Mouse (Mus musculus): ENCODE measurements around the gene Pcdh15. TPM values are rescaled to one million over a fixed set of nuclear protein-coding genes. Genes with fewer than 3 reads are reported as not detected.

Pcdh15 gene
- total RNA-seq, 2 experiments from 2014 or later, result 12.3 to 12.9 TPM

DNA sequence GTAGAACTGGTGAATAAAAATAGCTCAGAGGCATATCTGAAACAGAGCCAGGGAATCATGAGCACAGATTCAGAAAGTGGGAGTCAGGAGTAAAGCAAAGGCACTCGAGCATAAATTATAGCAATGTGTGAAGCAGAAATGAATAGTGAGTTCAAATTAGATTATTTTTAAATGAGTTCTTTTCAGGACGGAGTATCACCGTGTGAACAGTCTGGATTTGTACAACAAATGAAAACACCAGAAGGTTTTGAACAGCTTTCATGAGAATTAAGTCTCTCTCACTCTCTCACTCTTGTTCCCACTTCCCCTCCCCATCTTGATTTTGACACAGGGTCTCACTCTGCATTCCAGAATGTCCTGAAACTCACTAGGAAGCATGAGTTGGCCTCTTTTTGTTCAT, 1381.6 kb downstream of the Pcdh15 start:
- peak in 1 of 2 experiments; percentile 20 for DNase-seq (ENCODE audit: low spot score in 2 of 2)

DNA sequence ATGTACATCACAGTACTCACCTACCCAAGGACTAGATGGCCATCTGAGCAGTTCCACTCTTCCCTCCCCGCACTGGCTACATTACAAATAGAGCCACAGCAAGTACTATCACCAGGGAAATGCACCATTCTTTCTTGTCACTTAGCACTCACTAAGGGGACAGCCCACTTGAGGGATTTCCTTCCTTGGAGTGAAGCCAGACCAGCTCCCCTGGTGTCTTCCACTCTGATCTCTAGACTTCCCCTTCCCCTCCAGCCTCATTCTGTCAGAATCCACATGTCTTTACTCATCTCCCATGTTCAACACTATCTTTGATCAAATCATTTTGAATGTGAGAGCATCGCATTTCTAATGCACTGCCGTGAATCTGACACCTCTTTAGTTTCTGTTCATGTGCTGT, 1413.2 kb downstream of the Pcdh15 start:
- DNase-seq (ENCODE audit: low spot score in 2 of 2), result no peak

DNA sequence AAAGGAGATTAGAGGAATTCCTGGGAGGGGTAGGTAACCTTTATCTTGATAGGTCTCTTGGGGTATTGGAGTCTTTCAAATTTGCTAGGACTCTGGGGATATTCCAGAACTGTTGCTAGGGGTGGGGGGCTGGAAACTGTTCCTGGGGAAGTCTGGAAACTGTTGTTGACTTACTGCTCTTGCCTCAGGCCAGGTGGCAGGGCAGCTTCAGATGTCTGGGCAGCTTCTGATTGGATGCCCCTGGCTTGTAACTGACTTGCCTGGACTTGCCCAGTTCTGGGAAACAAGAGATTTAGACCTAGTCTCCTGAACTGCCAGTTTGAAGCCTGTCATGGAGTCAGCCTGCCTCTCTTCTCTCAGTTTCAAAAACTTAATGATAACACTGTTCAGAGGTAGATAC, 1414.6 kb downstream of the Pcdh15 start:
- no peak for DNase-seq (ENCODE audit: low spot score in 2 of 2)

DNA sequence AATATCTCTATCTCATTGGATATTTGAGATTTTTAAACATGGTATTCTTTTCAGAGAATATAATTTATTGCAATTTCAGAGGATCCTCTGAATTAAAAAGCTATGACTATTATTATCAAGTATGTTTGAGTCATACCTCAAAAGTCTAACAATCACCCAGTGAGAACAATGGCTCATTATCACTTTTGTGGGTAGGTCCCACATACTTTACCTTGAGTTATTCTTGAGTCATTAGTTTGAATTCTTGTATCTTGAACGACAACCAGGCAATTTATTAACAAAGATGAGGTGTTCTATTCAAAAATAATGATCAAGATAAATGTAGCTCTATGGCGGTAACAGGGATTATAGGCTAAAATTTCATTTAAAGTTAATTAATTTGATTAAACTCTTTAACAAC, 1439.2 kb downstream of the Pcdh15 start:
- DNase-seq (ENCODE audit: low spot score in 2 of 2), result no peak

DNA sequence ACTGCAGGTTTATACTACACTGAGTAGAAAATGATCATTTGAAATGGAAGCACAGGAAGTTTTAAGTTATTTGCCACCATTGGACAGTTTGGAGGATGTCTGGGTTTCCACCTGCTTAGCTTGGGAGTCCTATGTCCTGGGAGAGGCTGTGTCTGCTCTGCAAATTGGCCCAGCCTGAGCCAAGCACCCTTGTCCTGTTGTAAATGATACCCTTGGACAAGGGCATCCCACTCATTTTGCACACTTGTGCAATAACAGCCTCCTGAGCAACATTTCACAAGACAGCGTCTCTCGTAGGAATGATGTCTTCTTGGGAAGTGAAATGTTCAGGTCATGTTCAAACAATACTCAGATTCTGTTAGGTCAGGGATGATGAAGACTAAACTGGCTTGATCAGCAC, 1456.2 kb downstream of the Pcdh15 start:
- no peak for DNase-seq (ENCODE audit: low spot score in 2 of 2)

DNA sequence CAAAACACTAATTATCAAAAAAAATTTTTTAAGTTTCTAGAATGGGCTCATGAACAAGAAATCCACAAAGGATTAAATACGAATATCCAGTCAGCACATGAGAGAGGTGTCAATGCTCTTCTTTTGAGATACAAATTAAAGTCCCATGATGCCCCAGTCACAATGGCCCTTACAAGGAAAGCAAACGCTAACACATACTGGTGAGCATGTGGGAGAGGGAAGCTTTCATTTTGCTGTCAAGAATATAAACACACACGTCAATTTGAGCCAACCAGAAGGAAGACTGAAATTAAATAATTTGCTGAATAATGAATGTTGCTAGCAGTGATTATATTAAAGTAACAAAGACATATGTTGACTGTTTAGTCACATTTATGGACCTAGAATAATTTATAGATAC, 1470.5 kb downstream of the Pcdh15 start:
- DNase-seq (ENCODE audit: low spot score in 2 of 2), result no peak

DNA sequence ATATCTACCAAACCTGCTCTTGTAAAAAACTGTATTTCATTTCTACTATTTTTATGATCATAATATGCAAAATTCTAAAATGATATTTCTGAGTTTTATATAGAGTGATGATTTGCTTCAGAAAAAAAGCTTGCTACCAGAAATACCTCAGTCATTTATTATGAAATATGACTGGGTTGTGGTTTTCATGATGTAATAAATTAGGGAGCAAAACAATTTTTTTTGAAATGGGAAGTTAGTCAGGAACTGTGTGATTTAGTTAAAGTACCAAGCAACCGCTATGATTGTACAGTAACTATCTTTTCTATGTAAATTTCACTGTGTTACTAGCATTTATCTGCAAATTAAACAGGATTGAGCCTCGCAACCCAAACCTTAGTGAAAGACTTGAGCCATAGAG, 1480.8 kb downstream of the Pcdh15 start:
- DNase-seq (ENCODE audit: low spot score in 2 of 2), result no peak

DNA sequence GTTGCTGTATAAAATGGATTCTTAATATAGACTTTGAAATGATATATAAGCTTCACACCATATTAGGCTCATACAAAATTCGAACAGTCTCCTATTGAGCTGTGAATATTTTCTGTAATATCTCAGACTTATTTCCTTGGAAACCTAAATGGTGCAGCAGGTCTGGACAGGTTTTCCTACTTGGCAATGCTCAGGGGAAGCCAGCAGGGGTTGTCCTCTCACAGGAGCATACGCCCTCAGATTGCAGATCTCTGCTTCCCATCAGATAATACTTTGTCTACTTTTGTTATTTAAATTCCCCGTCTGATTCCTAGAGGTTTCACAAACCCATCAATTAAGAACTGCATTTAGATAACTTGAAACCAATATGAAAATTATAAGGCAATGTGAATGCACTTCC, 1492.7 kb downstream of the Pcdh15 start:
- DNase-seq (ENCODE audit: low spot score in 2 of 2), result no peak

DNA sequence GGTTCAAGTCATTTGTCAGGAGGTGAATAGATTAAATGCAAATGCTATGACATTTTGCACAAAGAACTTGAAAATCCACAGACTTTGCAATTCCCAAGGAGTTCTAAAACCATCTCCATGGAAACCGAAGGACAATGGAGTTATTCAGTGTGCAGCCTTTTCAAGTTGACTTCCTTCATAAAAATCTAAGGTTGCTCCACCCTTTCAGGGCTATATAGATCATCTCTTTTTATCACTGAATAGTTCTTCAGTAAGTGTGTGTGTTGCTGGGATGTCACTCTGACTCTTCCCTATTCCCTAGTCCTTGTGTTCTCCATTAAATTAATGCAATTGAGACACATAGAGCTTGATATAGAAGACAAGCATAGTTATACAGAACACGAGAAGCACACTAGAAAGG, 1508.5 kb downstream of the Pcdh15 start:
- DNase-seq (ENCODE audit: low spot score in 2 of 2), result no peak

DNA sequence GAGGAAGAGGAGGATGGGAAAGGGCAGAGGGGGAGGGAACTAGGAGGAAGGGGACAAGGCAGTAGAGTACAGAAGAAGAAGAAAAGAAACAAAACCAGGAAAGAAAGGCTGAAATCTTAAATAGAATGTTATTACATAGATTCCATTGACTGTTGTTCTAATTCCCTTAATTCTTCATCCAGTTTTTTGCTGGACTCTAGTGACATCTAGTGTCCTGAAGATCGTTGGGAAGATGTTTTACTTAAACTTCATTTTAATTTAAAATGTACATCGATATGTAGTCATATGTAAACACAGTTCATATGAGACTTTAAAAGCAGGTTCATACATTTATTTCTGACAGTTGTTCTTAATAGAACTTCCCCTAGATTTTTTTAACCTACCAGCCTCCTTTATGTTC, 1522.7 kb downstream of the Pcdh15 start:
- DNase-seq (ENCODE audit: low spot score in 2 of 2), result peak in 1 of 2 experiments; percentile 18

DNA sequence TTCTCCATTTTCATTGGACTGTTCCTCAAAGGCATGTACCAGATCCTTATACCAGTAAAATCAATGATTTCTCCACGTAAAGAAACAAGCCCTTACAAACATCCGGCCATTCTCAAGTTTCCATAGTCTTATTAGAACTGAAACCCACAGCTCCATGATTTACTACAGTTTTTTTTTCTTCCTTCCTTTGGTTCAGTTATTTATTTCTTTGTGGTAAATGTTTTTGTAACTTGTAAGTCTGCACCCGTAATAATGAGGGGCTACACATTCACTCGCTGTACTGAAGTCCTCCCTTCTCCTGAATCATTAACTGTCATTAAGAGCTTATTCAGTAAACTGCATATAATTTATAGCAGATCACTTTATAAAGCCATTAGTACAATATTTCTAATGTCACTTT, 1526.6 kb downstream of the Pcdh15 start:
- DNase-seq (ENCODE audit: low spot score in 2 of 2), result no peak

DNA sequence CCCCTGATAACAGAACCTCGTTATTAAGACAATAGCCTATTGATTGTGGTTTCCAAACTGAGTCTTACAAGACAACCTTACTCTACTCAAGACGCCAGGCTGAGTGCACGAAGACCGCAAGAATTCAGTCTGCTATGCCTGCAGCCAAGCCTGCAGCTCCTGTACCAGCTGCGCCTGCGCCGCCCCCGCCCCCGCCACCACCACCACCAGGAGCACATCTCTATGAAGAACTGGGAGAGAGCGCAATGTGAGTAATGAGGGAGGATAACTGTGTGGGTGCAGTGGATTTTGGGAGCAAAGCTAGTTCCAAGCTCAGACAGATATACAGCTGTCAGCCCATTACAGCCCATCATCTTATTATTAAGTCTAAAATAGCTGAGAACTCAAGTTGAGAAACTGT, 1527.5 kb downstream of the Pcdh15 start:
- DNase-seq (ENCODE audit: low spot score in 2 of 2), result peak; percentile 11 to 41

DNA sequence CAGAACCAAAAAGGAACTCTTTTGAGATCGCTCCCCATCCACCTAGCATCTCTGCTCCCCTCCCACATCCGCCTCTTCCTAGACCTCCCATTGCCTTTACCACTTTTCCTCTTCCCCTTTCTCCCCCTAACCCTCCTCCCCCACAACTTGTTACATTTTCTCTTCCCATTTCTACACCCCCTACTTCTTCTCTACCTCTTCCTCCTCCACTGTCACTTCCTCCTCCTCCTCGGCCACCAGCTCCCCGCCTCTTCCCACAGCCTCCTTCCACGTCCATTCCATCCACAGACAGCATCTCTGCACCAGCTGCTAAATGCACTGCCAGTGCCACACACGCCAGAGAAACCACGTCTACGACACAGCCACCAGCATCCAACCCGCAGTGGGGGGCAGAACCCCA, 1532.2 kb downstream of the Pcdh15 start:
- no peak for DNase-seq (ENCODE audit: low spot score in 2 of 2)

DNA sequence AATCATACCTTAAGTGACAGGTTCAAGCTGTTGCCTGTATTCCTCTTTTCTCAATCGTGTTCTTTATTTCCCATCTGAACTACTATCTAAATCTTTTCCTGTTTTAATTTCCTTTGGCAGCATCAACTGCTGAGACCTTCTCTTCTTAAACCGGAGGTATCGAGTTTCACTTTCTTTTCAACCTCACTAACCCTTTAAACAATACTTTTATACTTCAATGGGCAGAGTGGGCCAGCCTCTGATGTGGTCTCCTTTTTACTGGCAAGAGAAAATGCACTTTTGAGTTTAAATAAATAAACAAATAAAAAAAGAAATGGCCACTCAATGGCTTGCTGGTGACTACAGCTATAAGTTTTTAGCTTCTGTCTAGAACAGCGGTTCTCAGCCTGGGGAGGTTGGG, 1537.9 kb downstream of the Pcdh15 start:
- DNase-seq (ENCODE audit: low spot score in 2 of 2), result no peak

DNA sequence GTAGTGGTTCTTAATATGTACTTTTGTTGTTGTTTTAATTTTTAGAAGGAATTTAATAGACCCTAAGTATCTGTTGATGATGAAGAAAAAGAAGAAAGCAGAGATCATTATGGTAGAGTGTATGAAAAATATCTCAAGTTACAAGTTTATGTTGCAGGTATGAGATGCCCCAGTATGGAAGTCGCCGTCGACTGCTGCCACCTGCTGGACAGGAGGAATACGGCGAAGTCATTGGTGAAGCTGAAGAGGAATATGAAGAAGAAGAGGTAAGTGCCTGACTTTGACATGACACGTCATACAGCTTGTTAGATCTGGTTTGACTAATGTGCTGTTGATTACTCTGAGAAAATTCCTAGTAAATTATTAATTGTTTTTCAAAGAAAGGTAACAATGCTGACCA, 1543.0 kb downstream of the Pcdh15 start:
- DNase-seq (ENCODE audit: low spot score in 2 of 2), result no peak

DNA sequence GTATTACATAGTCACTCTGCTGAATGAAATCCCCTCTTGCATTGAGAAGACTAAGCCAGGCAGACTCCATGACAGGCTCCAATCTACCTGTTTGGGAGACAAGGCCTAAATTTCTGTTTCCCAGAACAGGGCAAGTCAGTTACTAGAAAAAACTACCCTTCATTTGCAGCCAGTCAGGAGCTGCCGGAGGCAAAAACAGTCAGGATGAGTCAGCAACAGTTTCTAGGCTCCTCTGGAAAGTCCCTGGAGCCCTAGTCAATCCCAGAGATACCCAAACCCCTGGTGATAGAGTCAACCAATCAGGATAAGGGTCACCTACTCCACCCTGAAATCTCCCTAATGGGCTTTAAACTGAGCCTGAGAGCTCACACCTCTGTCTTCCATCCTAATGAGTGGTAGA, 1564.0 kb downstream of the Pcdh15 start:
- no peak for DNase-seq (ENCODE audit: low spot score in 2 of 2)

DNA sequence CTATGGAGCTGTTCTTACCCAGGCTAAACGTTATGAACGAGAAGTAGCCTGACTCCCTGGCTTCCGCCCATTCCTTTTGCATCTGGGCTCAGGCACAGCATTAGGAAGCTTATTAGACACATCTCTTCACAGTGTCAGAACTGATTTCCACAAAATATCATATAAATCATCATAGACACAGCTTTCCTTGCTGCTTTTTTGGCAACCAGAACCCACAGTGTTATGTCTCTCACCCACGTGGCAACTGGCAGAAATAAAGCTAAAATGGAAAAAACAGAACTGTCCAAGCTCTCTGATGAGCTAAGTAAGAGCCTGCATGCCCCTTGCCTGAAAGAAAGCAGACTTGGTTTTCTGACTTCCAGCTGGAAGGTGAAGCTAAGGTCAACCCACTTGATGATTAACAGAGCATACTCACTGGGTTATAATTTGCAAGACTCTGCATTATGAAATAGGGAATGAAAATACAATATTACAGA, 1580.9 kb downstream of the Pcdh15 start:
- peak; percentile 22 to 65 for DNase-seq (ENCODE audit: low spot score in 2 of 2)

DNA sequence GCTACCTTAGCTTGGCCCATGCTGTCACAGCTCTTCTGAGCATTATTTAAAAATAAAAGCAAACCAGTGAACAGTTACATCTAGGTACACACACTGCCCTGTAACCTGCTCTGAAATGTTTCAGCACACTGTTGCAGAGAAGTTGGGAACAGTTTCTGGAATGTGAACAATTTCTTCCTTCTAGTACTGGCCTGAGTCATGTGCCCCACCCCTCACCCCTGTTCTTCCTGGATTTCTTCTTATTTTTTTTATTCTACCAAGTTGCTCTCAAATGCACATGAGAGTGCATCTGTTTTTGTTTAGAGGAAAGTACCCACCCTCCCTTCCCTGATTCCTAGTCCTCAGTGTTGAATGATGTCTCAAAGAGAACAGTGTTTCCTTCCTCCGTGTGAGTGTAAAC, 1581.4 kb downstream of the Pcdh15 start:
- no peak for DNase-seq (ENCODE audit: low spot score in 2 of 2)
